Mouse (Mus musculus) stomach, postnatal 0 days (tissue): ENCODE measurements around the gene Krtap5-4.
"Not testable (repeated sequence)": the region's sequence is repeated elsewhere in the genome, so short reads cannot be mapped to it uniquely, and the experiment has no call there.

Experiments used
- CTCF ChIP-seq: IDR thresholded peaks from 2 replicates; pipeline ENCODE4 v1.5.1; 2016; ENCODE audit warnings: antibody characterized with exemption, low read depth, mild to moderate bottlenecking, moderate library complexity
- EP300 ChIP-seq: optimal IDR thresholded peaks from 2 replicates; pipeline ENCODE3; 2016; ENCODE audit warnings: antibody characterized with exemption

DNA sequence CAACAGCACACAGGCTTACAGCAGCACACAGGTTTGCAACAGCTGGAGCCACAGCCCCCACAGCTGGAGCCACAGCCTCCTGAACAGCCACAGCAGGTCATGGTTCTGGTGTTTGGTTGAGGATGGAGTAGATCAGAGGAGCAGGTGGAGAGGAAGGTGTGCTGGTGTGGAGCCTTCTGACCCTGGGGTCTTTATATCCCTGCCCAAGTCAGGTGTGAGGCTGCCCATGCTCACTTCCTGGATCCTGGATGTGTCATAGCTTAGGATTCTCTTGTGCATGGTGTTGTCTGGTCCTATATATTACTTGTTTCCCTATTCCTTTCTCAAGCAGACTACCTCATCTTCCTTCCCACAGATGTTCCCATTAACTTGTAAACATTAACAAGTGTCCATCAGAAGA is 29.1 kb upstream of the Krtap5-4 start, which contains the start of gene Gm4559:
- TF ChIP-seq CTCF, EP300: not testable (repeated sequence)
